8 mouse cellular contexts compared by ENCODE assay signal in the genomic region with DNA sequence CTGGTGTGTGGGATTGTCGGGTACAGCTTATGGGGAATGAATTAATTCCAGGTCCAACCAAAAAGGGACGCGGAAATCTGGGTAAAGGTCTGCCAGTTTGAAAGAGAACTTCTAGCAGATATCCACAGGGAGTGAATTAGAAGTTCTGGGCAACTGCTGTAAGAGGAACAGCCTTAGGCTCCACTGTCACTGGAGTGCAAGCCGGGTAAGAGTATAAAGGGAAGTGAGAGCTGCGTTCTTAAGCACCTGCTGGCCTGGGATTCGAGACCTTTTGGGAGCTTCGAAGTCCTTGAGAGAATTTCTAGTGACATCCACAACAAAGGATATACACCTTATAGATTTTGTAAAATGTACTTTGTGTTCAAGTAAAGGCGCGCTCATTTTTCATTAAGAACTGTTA. TPM values are rescaled to one million over a fixed set of nuclear protein-coding genes. Genes with fewer than 3 reads are reported as not detected.
DNase-seq lines count a peak whose midpoint lies in the region; ATAC-seq and TF ChIP-seq lines count a peak whose summit lies in the region.

No protein-coding gene starts in this region.

- peak overlapping the region; percentile 89 for H3K4me2 ChIP-seq in heart, embryonic 16.5 days (ENCODE audit: low read depth, low read length)
- H3K4me2 ChIP-seq in embryonic facial prominence, embryonic 14.5 days (ENCODE audit: low read depth, low read length) = peak overlapping the region; percentile 81
- H3K4me2 ChIP-seq in intestine, embryonic 15.5 days (replicated peaks) = peak overlapping the region; percentile 93
- H3K4me2 ChIP-seq in midbrain, postnatal 0 days (ENCODE audit: low read depth, low read length, poor library complexity, severe bottlenecking) = peak overlapping the region; percentile 95

- no peaks in the 10 kb centered on the region for H3K36me3 ChIP-seq in heart, embryonic 16.5 days (ENCODE audit: control insufficient read depth, insufficient read depth)
- no peaks in the 10 kb centered on the region for H3K36me3 ChIP-seq in embryonic facial prominence, embryonic 14.5 days (ENCODE audit: control insufficient read depth, insufficient read depth, low read length)
- H3K36me3 ChIP-seq in intestine, embryonic 15.5 days = no peaks in the 10 kb centered on the region
- H3K36me3 ChIP-seq in midbrain, postnatal 0 days (ENCODE audit: insufficient read depth, low read length) = no peaks in the 10 kb centered on the region

- no peak for ATAC-seq in heart, embryonic 16.5 days (replicated peaks; ENCODE audit: extremely low read depth, insufficient read depth, low FRiP score)
- no peak for ATAC-seq in embryonic facial prominence, embryonic 14.5 days (ENCODE audit: low read depth)
- ATAC-seq in intestine, embryonic 15.5 days = no peak
- ATAC-seq in midbrain, postnatal 0 days (ENCODE audit: low FRiP score) = no peak

- peaks cover 3% of the 10 kb centered on the region for H3K27me3 ChIP-seq in heart, embryonic 16.5 days (ENCODE audit: control insufficient read depth, insufficient read depth, low read length)
- H3K27me3 ChIP-seq in embryonic facial prominence, embryonic 14.5 days (replicated peaks; ENCODE audit: control insufficient read depth, insufficient read depth, low read length) = peaks cover 3% of the 10 kb centered on the region; the same call in 1 of the 2 replicates
- H3K27me3 ChIP-seq in intestine, embryonic 15.5 days (replicated peaks) = no peaks in the 10 kb centered on the region
- H3K27me3 ChIP-seq in midbrain, postnatal 0 days (ENCODE audit: insufficient read depth, low read length) = 0 out of 2 replicates have a peak, but pooled peaks cover 8% of the 10 kb centered on the region

- no peak for TF ChIP-seq CTCF in midbrain, postnatal 0 days (IDR thresholded peaks at IDR 0.05)

- WGBS in heart, embryonic 16.5 days = 59% methylated on average over 9 of the region's 9 CpGs
- WGBS in embryonic facial prominence, embryonic 14.5 days = 41% methylated on average over 9 of the region's 9 CpGs
- WGBS in intestine, embryonic 15.5 days = 52% methylated on average over 9 of the region's 9 CpGs
- WGBS in midbrain, postnatal 0 days = 40% methylated on average over 9 of the region's 9 CpGs

- H3K4me3 ChIP-seq in heart, embryonic 16.5 days (ENCODE audit: low read length) = peak overlapping the region; percentile 67
- peak overlapping the region; percentile 48 for H3K4me3 ChIP-seq in embryonic facial prominence, embryonic 14.5 days (ENCODE audit: low read depth, low read length)
- peak overlapping the region; percentile 40 for H3K4me3 ChIP-seq in intestine, embryonic 15.5 days (replicated peaks)
- peak overlapping the region; percentile 44 for H3K4me3 ChIP-seq in midbrain, postnatal 0 days (ENCODE audit: low read depth, low read length)

- no peak for DNase-seq in heart, postnatal 14 days
- no peak for DNase-seq in embryonic facial prominence, embryonic 14.5 days (ENCODE audit: low spot score)
- DNase-seq in midbrain, postnatal 0 days (ENCODE audit: low spot score) = no peak
- DNase-seq in adrenal gland, postnatal 25 days = no peak
- DNase-seq in adrenal gland, postnatal 4 days (ENCODE audit: low spot score in 2 of 2) = no peak
- DNase-seq in adrenal gland, adult 2 months = no peak

- H3K9me3 ChIP-seq in heart, embryonic 16.5 days (replicated peaks; ENCODE audit: control insufficient read depth, low read length) = no peaks in the 10 kb centered on the region
- H3K9me3 ChIP-seq in embryonic facial prominence, embryonic 14.5 days (ENCODE audit: control insufficient read depth, low read length) = no peaks in the 10 kb centered on the region
- no peaks in the 10 kb centered on the region for H3K9me3 ChIP-seq in intestine, embryonic 15.5 days
- no peaks in the 10 kb centered on the region for H3K9me3 ChIP-seq in midbrain, postnatal 0 days (ENCODE audit: low read length)

- H3K27ac ChIP-seq in heart, embryonic 16.5 days (ENCODE audit: low read length) = no peak overlapping the region
- peak overlapping the region; percentile 74; the same call in 1 of the 2 replicates for H3K27ac ChIP-seq in embryonic facial prominence, embryonic 14.5 days (replicated peaks; ENCODE audit: low read depth, low read length)
- no peak overlapping the region for H3K27ac ChIP-seq in intestine, embryonic 15.5 days
- H3K27ac ChIP-seq in midbrain, postnatal 0 days (ENCODE audit: low read depth, low read length) = no peak overlapping the region

- H3K4me1 ChIP-seq in heart, embryonic 16.5 days (ENCODE audit: control insufficient read depth, insufficient read depth, low read length) = no peaks in the 10 kb centered on the region
- H3K4me1 ChIP-seq in embryonic facial prominence, embryonic 14.5 days (ENCODE audit: control insufficient read depth, insufficient read depth, low read length) = 0 out of 2 replicates have a peak, but pooled peaks cover 3% of the 10 kb centered on the region
- peaks cover 14% of the 10 kb centered on the region; the same call in 1 of the 2 replicates for H3K4me1 ChIP-seq in intestine, embryonic 15.5 days (replicated peaks)
- H3K4me1 ChIP-seq in midbrain, postnatal 0 days (ENCODE audit: insufficient read depth, low read length) = 0 out of 2 replicates have a peak, but pooled peaks cover 3% of the 10 kb centered on the region

- peak overlapping the region; percentile 69; the same call in 1 of the 2 replicates for H3K9ac ChIP-seq in heart, embryonic 16.5 days (ENCODE audit: low read length)
- H3K9ac ChIP-seq in embryonic facial prominence, embryonic 14.5 days (ENCODE audit: low read depth, low read length) = peak overlapping the region; percentile 69
- no peak overlapping the region for H3K9ac ChIP-seq in intestine, embryonic 15.5 days
- H3K9ac ChIP-seq in midbrain, postnatal 0 days (replicated peaks; ENCODE audit: low read length, poor library complexity, severe bottlenecking) = no peak overlapping the region

- intact Hi-C loops in heart, postnatal 14 days (cut with DNase I) = loop anchor here (2.0 kb wide), 1 partner anchor 229 kb away; no protein-coding TSS in a partner anchor

RNA-seq across cellular contexts. Expression of a gene that starts 0.3 kb away (rescaled TPM):
- 1.4 and 1.6 TPM in 2 replicates for polyA plus RNA-seq in heart, embryonic 16.5 days (2015; fragmentation: Nextera tagmentation; extraction: Ambion mirVana)
- 1 to 10 TPM; 1.3 to 3.1 TPM for total RNA-seq in heart, postnatal 14 days (2021)
- 9.2 and 10.2 TPM in 2 replicates for polyA plus RNA-seq in embryonic facial prominence, embryonic 14.5 days (2014; fragmentation: Nextera tagmentation; extraction: Ambion mirVana)
- 0.33 and 0.56 TPM in 2 replicates for polyA plus RNA-seq in intestine, embryonic 15.5 days (2015; fragmentation: Nextera tagmentation; extraction: Ambion mirVana)
- 1.9 and 2.4 TPM in 2 replicates for total RNA-seq in midbrain, postnatal 0 days (2014; rRNA removed)
- polyA plus RNA-seq in midbrain, postnatal 0 days (2015; fragmentation: Nextera tagmentation; extraction: Ambion mirVana) = 0.93 and 1.4 TPM in 2 replicates
- total RNA-seq in adrenal gland, postnatal 25 days (2021) = 0.38 TPM in 1 of 2 replicates, not detected in the other
- 1 to 10 TPM in 1 of 2 experiments, under 1 TPM in 1; 0.96 to 1.3 TPM for total RNA-seq in adrenal gland, postnatal 4 days (2021)
- total RNA-seq in adrenal gland, adult 2 months (2021) = under 1 TPM; 0.49 to 0.97 TPM
- 0.04 and 0.07 TPM in 2 replicates for polyA plus RNA-seq in adrenal gland, adult 2 months (2012; rRNA removed)

Comparison
In these comparisons a context has a peak if more than half of its experiments do, and no peak if none do; other contexts are left out.
1. H3K9ac ChIP-seq: peak in heart, embryonic 16.5 days (single experiment) and embryonic facial prominence, embryonic 14.5 days (single experiment); none in intestine, embryonic 15.5 days (single experiment) and midbrain, postnatal 0 days (single experiment).
2. Peak in every context shown above with its lines, with median percentiles within 50 percentile points of each other: H3K4me2 ChIP-seq and H3K4me3 ChIP-seq.